Mouse (Mus musculus) heart, postnatal 4 days (tissue): Measurements from ENCODE around the gene Pgrmc1. TPM values are rescaled to one million over a fixed set of nuclear protein-coding genes. Genes with fewer than 3 reads are reported as not detected.
"Not testable (repeated sequence)": the region's sequence is repeated elsewhere in the genome, so short reads cannot be mapped to it uniquely, and the experiment has no call there.

Experiments used
- DNase-seq: peaks from one replicate; pipeline ENCODE4 v3.0.0; 2021
- total RNA-seq, 2 experiments: library from RNA; stranded (reverse); gene quantifications; 2 replicates each; pipeline ENCODE4 v1.2.3; 2021

Gene Pgrmc1
- 10 to 100 TPM; 45.7 to 49.2 TPM for total RNA-seq

- DNase-seq, result peak; percentile 85
These were observed at the start of gene Pgrmc1 for GRCm38 (mm10) chrX:36597707-36598389. TSS of gene Pgrmc1 (plus strand) at chrX:36598206.

DNA sequence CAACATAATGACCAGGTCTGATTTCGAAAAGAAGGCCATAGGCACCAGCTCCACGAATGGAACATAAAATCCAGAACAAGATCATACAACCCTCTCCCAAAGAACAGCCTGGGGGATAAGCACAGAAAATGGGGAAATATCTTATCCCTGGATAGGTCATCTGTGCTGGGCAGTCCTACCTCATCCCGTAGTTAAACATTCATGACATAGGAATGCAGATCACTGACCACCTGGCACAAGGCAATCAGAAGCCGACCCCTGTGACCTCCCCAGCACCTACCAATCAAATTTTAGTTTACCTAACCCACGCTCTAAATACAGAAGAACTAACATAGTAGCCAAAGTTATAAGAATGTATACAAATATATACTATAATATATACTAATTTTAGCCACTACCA, 49.2 kb upstream of the Pgrmc1 start:
- DNase-seq, result no peak

- DNase-seq, result peak; percentile 58
These were observed 47.1 kb upstream of the Pgrmc1 start for GRCm38 (mm10) chrX:36550906-36551305.

GRCm38 (mm10) chrX:36551351-36551750, 46.7 kb upstream of the Pgrmc1 start:
- DNase-seq, result no peak

GRCm38 (mm10) chrX:36552055-36552587, 45.9 kb upstream of the Pgrmc1 start:
- peak; percentile 60 for DNase-seq

GRCm38 (mm10) chrX:36552715-36553114, 45.3 kb upstream of the Pgrmc1 start:
- DNase-seq, result no peak

DNA sequence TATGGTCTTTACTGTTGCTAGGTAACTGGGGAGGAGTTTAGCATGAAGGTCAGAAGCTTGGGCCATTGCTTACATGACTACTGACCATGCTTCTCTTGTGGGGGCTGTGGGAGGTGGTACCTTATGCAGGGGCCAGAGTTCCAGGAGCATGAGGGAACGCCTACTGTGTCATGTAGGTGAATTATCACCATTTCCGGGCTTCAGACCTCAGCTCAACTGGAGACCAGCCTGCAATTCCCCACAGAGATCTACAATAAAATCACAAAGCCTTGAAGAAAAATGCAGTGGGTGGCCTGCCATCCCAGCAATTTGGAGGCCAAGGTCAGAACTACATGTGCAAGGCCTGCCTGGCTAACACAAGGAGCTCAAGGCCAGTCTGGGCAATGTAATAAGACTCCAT, 42.8 kb upstream of the Pgrmc1 start:
- not testable (repeated sequence) for DNase-seq

DNA sequence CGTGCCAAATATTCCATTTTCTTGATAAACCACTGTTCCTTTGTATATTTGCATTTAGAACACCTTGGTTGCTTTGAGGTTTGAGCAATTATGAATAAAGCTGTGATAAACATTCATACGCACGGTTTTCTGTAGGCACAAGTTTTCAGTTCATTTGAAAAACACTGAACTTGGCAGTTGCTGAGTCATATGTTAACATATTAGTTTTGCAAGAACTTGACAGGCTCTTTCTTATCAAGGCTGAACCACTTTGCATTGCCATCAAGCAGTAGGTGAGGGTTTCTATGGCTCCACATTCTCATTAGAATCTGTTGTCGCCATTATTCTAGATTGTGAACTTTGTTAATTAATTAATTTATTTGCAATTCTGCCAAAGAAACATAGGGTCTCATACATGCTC, 37.8 kb upstream of the Pgrmc1 start:
- no peak for DNase-seq

- peak; percentile 79 for DNase-seq
These were observed 36.4 kb upstream of the Pgrmc1 start for GRCm38 (mm10) chrX:36561650-36562049.

DNA sequence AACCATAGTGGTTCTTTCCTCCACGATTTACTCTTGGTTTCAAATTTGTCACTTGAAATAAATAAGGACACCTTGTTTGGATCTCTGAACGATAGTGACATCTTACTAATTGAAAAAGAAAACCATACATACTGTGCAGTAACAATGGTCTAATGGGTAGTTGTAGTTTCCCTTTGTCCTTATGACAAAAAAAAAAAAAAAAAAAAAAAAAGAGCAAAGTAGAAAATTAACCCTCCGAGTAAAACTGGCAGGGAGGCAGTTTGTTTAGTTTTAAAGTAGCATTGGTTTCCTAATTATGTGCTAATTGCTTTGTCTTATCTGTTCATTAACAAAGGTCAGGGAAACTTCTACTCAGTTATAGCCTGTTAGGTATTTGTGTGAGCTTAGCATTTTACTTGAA, 35.9 kb upstream of the Pgrmc1 start:
- no peak for DNase-seq

DNA sequence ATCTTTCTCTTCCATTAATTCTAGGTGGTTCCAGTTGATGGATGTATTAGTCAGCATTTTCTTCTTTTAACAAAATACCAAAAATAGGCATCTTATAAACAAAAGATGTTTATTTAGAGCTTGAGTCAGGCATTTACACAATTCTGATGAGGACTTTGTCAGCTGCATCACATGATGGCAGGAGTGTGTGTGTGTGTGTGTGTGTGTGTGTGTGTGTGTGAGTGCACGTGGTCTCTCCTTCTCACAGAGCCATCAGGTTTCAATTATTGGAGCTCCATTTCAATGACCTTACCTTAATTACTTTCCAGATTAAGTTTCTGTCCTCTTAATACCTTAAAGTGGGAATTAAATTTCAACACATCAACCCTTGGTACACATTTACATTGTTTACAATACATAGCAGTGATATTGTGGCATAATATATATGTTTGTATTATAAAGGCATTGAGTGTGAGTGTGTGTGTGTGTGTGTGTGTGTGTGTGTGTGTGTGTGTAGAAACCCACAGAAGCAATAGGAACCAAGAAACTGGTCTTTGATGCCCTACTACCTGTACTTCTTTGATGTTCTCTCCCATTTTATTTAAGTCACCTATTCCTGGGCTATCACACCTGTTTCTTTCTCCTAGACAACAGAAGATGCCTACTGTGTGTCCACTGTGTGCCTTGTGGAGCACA, 11.2 kb upstream of the Pgrmc1 start:
- no peak for DNase-seq

GRCm38 (mm10) chrX:36587304-36588209, 10.4 kb upstream of the Pgrmc1 start:
- DNase-seq, result no peak

DNA sequence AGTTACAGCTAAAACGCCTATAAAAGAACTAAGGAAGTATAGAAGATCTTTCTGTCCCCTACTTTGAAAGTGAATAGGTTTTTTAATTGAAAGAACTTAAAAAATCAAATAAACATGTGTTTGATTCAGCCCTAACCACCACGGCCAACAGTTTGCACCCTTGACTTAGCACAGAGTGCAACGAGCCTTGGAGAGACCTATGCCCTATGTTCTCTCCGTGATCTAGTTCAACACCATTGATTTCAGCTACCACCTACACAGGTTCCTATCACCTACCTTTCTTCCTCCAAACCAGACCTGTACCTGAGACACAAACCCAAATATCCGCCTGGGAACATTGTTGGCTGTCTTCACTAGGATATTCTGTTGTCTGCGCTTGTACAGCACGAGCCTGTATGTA, 7.7 kb upstream of the Pgrmc1 start:
- no peak for DNase-seq

DNA sequence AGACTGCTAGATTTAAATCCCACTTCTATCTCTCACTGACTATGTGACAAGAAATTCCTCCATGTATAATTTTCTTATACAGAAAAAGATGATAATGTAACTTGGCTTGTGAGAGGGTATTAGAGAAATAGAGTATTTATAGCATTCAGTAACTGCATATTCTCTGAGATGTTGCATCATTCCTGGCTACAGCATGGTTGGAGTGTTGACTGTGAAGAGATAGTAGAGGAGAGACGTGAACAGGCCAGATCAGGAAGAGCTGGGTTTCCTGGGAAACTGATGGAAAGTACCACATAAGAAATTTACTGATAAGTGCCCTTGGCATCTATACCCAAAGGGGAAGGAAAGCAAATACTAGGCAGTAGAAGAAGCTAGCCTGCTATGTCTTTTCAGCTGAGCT, 6.9 kb upstream of the Pgrmc1 start:
- DNase-seq, result no peak

- DNase-seq, result no peak
These were observed 6.5 kb upstream of the Pgrmc1 start for GRCm38 (mm10) chrX:36591539-36591938.

DNA sequence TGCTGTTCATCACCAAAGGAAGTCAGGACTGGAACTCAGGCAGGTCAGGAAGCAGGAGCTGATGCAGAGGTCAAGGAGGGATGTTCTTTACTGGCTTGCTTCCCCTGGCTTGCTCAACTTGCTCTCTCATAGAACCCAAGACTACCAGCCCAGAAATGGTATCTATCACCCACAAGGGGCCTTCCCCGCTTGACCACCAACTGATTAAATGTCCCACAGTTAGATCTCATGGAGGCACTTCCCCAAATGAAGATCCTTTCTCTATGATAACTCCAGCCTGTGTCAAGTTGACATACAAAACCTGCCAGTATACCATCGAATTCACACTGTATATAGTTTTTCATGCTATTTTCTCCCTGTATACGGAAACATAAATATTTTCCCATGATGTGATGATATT, 2.8 kb upstream of the Pgrmc1 start:
- DNase-seq, result no peak

DNA sequence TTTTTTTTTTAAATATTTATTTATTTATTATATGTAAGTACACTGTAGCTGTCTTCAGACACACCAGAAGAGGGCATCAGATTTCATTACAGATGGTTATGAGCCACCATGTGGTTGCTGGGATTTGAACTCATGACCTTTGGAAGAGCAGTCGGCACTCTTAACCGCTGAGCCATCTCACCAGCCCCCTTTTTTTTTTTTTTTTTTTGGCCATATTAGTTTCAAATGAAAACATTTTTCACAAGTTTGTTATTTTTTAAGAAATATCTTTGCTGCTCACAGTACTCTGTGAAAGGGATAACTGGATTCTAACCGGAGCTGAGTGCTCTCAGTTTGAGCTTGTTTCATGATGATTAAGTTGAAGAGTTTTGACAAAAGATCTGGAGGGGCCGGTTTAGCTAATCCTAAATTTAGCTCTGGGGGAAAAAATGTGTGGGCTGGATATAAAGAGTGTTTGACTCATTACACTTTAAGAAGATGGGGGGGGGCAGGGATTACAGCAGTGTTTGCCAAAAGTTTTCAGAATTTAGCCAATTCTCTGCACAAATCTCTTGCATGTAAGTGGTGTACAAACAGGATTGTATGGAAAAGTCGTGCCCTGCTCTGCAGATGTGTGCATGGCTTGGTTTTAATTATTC, 1.4 kb upstream of the Pgrmc1 start:
- not testable (repeated sequence) for DNase-seq

- no peak for DNase-seq
These were observed 394 bp downstream of the Pgrmc1 start for GRCm38 (mm10) chrX:36598390-36598810.

DNA sequence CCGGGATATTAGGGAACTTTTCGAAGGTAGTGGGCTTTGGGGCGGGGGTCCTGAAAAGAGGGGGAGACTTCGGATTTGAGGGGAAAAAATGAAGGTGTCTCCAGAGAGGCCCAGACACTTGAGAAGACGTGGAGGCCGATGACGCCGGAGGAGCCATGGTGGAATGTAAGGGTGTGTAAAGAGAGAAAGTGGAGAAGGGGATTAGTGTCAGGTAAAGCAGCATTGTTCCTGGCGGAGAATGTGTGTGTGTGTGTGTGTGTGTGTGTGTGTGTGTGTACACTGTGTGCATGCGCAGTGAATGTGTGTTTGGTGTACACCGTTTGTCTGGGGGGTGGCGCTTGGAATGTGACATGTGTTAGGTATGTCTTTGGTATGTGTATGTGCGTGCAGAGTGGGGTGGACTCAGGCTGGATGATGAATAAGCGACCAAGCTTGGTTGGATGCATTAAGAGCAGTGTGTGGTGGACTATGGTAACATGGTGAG, 897 bp downstream of the Pgrmc1 start:
- peak; percentile 7 for DNase-seq

GRCm38 (mm10) chrX:36599656-36600055, 1.6 kb downstream of the Pgrmc1 start:
- no peak for DNase-seq

GRCm38 (mm10) chrX:36600066-36600465, 2.1 kb downstream of the Pgrmc1 start:
- no peak for DNase-seq

DNA sequence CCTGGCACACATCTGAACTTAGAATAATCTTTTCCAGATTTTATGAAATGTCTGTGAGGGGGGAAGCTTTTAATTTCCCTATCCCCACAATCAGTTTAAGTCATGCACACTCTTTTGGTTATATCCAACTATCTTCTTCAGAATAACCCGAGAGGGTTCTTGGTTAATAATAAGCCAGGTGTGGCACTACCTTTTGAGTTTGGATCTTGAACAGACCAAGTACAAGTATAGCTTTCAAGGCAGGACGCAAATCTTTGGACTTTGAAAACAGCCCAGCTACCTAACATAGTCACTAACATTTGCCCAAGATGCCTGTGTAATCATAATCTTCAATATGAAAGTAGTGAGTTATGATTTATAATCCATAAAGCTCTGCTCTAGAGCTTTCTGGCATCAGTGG, 4.9 kb downstream of the Pgrmc1 start:
- DNase-seq, result no peak
